Mouse (Mus musculus) thymus, postnatal 4 days (tissue): ENCODE measurements at regions not wholly inside any gene's neighbourhood (a gene's known extent, or its start where the extent isn't known, plus 50 kb on each side); places are given as distances from the start of the nearest gene placed in this dataset.
"Not testable (repeated sequence)": the region's sequence is repeated elsewhere in the genome, so short reads cannot be mapped to it uniquely, and the experiment has no call there.

Source experiments
- DNase-seq: peaks from one replicate; pipeline ENCODE4 v3.0.0; 2021

GRCm38 (mm10) chrX:93888480-93888879 is 56.5 kb upstream of the Pdk3 start:
- no peak for DNase-seq

GRCm38 (mm10) chrX:93888966-93889365 is 57.0 kb upstream of the Pdk3 start:
- no peak for DNase-seq

- DNase-seq, result peak; percentile 70
Measured at GRCm38 (mm10) chrX:93889394-93890042, 57.5 kb upstream of the Pdk3 start.

- DNase-seq, result no peak
Measured at GRCm38 (mm10) chrX:93896838-93897820, 65.1 kb upstream of the Pdk3 start.

- no peak for DNase-seq
Measured at GRCm38 (mm10) chrX:93903209-93903608, 65.2 kb upstream of the AU015836 start.

GRCm38 (mm10) chrX:93905531-93905930 is 62.9 kb upstream of the AU015836 start:
- no peak for DNase-seq

- DNase-seq, result peak; percentile 47
Measured at GRCm38 (mm10) chrX:93911087-93911840, 57.2 kb upstream of the AU015836 start.

- DNase-seq, result no peak
Measured at GRCm38 (mm10) chrX:93915548-93915947, 52.9 kb upstream of the AU015836 start.

- DNase-seq, result not testable (repeated sequence)
Measured at GRCm38 (mm10) chrX:93917367-93917766, 51.1 kb upstream of the AU015836 start.
